Mouse (Mus musculus): ENCODE measurements at regions not wholly inside any gene's neighbourhood (a gene's known extent, or its start where the extent isn't known, plus 50 kb on each side); places are given as distances from the start of the nearest gene placed in this dataset.

DNA sequence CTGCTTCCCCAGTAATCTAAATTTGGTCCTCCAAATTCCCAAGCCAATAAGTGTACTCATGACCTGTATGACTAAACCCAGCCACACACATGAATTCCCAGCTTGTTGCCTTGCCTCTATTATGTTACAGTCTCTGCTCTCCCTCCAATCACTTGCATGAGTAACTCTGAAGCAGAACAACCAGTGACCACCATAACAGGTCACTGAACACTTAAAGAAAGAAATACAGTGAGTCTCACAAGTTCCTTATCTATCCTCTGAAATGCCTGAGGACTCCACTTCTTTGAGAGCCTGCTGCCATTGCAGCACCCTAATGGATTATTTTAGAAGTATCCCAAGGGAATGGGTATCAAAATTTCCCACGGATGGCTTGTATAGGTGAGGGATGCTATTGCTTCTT lies 909.7 kb downstream of the Sorcs3 start:
- Histone ChIP-seq H3K9me3 (ENCODE audit: control insufficient read depth, low read length) (no peaks in the 10 kb centered on the region), H3K4me3 (ENCODE audit: low read length) (no peak overlapping the region), H3K27me3 (ENCODE audit: control insufficient read depth, insufficient read depth, low read length) (no peaks in the 10 kb centered on the region), H3K36me3 (ENCODE audit: control insufficient read depth, insufficient read depth, low read length) (no peaks in the 10 kb centered on the region), H3K4me2 (replicated peaks; ENCODE audit: low read depth, low read length) (no peak overlapping the region), H3K27ac (ENCODE audit: low read depth, low read length) (no peak overlapping the region), H3K9ac (ENCODE audit: low read depth, low read length) (no peak overlapping the region), H3K4me1 (ENCODE audit: control insufficient read depth, insufficient read depth, low read length) (no peaks in the 10 kb centered on the region)
- 55% methylated on average over 1 of the region's 1 CpGs for WGBS
- no peak for ATAC-seq (ENCODE audit: low FRiP score, low TSS enrichment)

DNA sequence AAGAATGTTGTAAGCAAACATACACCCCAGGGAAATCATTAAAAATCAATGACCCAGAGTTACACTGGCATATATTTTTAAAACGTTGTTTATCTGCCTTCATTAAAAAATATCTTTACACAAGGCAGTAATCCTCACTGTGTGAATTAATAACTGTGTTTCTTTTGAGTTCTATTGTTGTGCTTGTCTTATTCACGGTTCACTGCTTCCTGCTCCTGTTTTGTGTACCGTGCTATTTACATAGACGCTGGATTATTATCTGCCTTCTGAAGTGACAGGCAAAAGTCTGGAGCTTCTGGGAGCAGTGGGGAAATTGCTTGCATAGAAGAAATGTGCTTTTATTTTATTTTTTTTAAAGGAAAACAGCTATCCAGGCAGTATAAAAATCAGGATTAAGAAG lies 925.8 kb downstream of the Sorcs3 start:
- 29% methylated on average over 4 of the region's 4 CpGs for WGBS
- H3K9me3 ChIP-seq (ENCODE audit: control insufficient read depth, low read length): no peaks in the 10 kb centered on the region

DNA sequence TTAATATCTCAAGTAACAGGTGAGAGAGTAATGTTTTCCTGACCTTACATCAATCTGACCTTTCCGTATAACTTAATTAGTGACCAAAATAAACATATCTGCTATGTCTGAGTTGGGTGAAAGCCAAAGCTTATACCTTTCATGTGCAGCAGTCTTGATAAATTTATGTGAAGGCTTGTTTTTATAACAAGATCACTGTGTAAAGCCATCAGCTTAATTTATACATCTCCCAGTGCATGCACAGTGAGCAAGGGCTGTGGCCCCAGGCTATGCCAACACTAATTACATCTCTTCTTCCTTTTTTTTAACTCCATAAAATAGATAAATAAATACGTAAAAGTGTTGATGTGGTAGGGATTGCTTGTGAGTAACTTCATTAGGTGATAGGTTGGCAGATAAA lies 966.3 kb downstream of the Sorcs3 start:
- Histone ChIP-seq H3K9me3 (ENCODE audit: control insufficient read depth, low read length) (no peaks in the 10 kb centered on the region), H3K36me3 (ENCODE audit: control insufficient read depth, insufficient read depth, low read length) (no peaks in the 10 kb centered on the region), H3K4me2 (replicated peaks; ENCODE audit: low read depth, low read length) (no peak overlapping the region), H3K4me1 (ENCODE audit: control insufficient read depth, insufficient read depth, low read length) (no peaks in the 10 kb centered on the region), H3K9ac (ENCODE audit: low read depth, low read length) (no peak overlapping the region), H3K27ac (ENCODE audit: low read depth, low read length) (no peak overlapping the region), H3K4me3 (ENCODE audit: low read length) (no peak overlapping the region), H3K27me3 (ENCODE audit: control insufficient read depth, insufficient read depth, low read length) (no peaks in the 10 kb centered on the region)
- 18% methylated on average over 2 of the region's 2 CpGs for WGBS
- peak; percentile 87 for ATAC-seq (ENCODE audit: low FRiP score, low TSS enrichment)

More for the DNA sequence above, 925.8 kb downstream of the Sorcs3 start:
- Histone ChIP-seq H3K9ac (ENCODE audit: low read depth, low read length) (no peak overlapping the region), H3K4me3 (ENCODE audit: low read length) (no peak overlapping the region), H3K36me3 (ENCODE audit: control insufficient read depth, insufficient read depth, low read length) (no peaks in the 10 kb centered on the region), H3K27ac (ENCODE audit: low read depth, low read length) (no peak overlapping the region), H3K27me3 (ENCODE audit: control insufficient read depth, insufficient read depth, low read length) (no peaks in the 10 kb centered on the region), H3K4me1 (ENCODE audit: control insufficient read depth, insufficient read depth, low read length) (0 out of 2 replicates have a peak, but pooled peaks cover 4% of the 10 kb centered on the region), H3K4me2 (replicated peaks; ENCODE audit: low read depth, low read length) (no peak overlapping the region)
- no peak for ATAC-seq (ENCODE audit: low FRiP score, low TSS enrichment)

DNA sequence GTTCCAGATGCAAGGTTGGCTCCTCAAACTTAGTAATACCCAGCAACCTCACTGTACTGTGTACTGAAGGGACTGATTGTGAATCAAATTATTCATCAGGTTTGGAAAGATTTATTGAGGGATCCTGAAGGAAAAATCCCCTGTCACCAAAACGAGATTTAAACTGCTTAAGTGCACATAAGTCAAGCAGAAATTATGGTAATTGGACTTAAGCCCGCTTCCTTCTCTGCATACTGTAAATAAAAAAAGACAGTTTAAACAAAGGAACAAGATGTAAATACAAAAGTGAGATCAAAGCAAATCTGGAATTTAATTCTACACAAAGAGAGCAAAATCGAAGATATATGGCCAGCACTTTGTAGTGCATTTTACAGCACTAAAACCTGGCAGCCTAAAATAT lies 1002.1 kb downstream of the Sorcs3 start:
- H3K27ac ChIP-seq (ENCODE audit: low read depth, low read length): no peak overlapping the region
- no peaks in the 10 kb centered on the region for H3K27me3 ChIP-seq (ENCODE audit: control insufficient read depth, insufficient read depth, low read length)
- H3K9ac ChIP-seq (ENCODE audit: low read depth, low read length): no peak overlapping the region
- H3K9me3 ChIP-seq (ENCODE audit: control insufficient read depth, low read length): no peaks in the 10 kb centered on the region
- WGBS: 49% methylated on average over 3 of the region's 3 CpGs
- no peak overlapping the region for H3K4me2 ChIP-seq (replicated peaks; ENCODE audit: low read depth, low read length)
- peak; percentile 60; the same call in 1 of the 2 replicates for ATAC-seq (ENCODE audit: low FRiP score, low TSS enrichment)
- no peak overlapping the region for H3K4me3 ChIP-seq (ENCODE audit: low read length)
- no peaks in the 10 kb centered on the region for H3K36me3 ChIP-seq (ENCODE audit: control insufficient read depth, insufficient read depth, low read length)
- no peaks in the 10 kb centered on the region for H3K4me1 ChIP-seq (ENCODE audit: control insufficient read depth, insufficient read depth, low read length)

DNA sequence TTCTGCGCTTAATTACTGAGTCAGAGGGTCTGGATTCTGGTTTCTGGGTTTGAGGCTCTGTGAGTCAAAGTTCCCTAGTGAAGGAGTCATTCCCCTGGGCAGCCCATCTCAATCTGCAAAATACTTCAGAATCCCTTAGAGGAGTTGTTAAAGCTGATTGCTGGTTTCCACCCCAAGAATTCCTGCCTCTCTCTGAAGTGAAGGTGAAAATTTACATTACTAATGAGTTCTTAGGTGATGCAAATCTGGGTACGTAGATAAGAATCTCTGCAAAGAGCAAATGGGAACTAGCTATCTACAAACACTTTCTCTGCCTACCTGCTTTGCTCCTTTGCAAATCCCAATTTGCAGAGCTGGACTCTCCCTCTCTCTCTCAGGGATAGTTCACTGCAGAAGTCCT lies 1036.8 kb downstream of the Sorcs3 start:
- Histone ChIP-seq H3K4me3 (ENCODE audit: low read length) (no peak overlapping the region), H3K9me3 (ENCODE audit: control insufficient read depth, low read length) (no peaks in the 10 kb centered on the region), H3K9ac (ENCODE audit: low read depth, low read length) (no peak overlapping the region), H3K36me3 (ENCODE audit: control insufficient read depth, insufficient read depth, low read length) (no peaks in the 10 kb centered on the region), H3K27me3 (ENCODE audit: control insufficient read depth, insufficient read depth, low read length) (no peaks in the 10 kb centered on the region), H3K4me2 (replicated peaks; ENCODE audit: low read depth, low read length) (no peak overlapping the region), H3K27ac (ENCODE audit: low read depth, low read length) (no peak overlapping the region), H3K4me1 (ENCODE audit: control insufficient read depth, insufficient read depth, low read length) (no peaks in the 10 kb centered on the region)
- 59% methylated on average over 2 of the region's 2 CpGs for WGBS
- no peak for ATAC-seq (ENCODE audit: low FRiP score, low TSS enrichment)

DNA sequence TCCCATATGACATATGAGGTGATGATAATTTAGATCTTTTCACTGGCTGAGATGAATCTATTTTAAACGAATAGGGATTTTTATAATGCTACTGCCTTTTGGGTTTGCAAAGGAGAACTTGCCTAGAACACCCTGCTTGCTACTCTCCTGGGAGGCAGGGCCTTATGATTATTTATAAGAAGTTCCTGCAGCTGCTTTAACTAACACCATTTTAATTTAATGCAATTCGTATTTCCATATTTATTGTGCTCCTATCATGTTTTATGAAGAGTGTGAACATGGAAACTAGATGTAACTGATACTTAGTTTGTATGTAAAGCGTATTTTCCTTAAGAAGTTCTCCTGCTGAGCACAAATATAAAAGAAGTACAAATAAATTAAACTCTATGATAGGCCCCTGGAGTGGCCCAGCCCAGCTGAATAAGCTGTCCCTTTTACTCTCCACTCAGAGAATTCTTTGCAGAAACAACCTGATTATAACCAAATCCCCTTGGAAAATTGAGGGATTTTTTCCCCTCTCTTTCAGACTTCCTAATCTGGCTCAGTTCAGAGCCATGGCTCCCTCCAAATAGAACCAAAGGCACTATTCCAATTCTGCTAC lies 1039.4 kb downstream of the Sorcs3 start:
- Histone ChIP-seq H3K4me1 (ENCODE audit: control insufficient read depth, insufficient read depth, low read length) (no peaks in the 10 kb centered on the region), H3K27me3 (ENCODE audit: control insufficient read depth, insufficient read depth, low read length) (no peaks in the 10 kb centered on the region), H3K4me3 (ENCODE audit: low read length) (no peak overlapping the region), H3K9ac (ENCODE audit: low read depth, low read length) (no peak overlapping the region), H3K27ac (ENCODE audit: low read depth, low read length) (no peak overlapping the region), H3K9me3 (ENCODE audit: control insufficient read depth, low read length) (no peaks in the 10 kb centered on the region), H3K36me3 (ENCODE audit: control insufficient read depth, insufficient read depth, low read length) (no peaks in the 10 kb centered on the region), H3K4me2 (replicated peaks; ENCODE audit: low read depth, low read length) (no peak overlapping the region)
- WGBS: 69% methylated on average over 3 of the region's 3 CpGs
- ATAC-seq (ENCODE audit: low FRiP score, low TSS enrichment): no peak

DNA sequence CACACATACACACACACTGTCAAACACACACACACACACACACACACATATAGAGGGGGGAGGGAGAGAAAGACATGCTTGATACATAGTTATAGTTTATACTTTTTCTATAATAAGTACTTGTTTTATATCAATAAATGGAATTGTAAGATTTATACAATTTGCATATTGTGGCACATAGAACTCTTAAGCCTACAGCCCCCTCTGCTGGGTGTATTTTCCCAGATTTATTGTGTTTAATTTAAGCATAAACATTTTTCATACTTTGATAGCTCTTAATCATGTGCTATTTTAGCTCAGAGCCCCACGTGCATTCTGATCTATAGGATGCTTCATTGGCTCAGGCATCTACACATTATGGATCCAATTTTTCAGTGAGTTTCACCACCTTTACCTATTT lies 1058.8 kb downstream of the Sorcs3 start:
- no peak for ATAC-seq (ENCODE audit: low FRiP score, low TSS enrichment)
- Histone ChIP-seq H3K4me2 (replicated peaks; ENCODE audit: low read depth, low read length) (no peak overlapping the region), H3K9me3 (ENCODE audit: control insufficient read depth, low read length) (no peaks in the 10 kb centered on the region), H3K27me3 (ENCODE audit: control insufficient read depth, insufficient read depth, low read length) (no peaks in the 10 kb centered on the region), H3K9ac (ENCODE audit: low read depth, low read length) (no peak overlapping the region), H3K4me1 (ENCODE audit: control insufficient read depth, insufficient read depth, low read length) (no peaks in the 10 kb centered on the region), H3K36me3 (ENCODE audit: control insufficient read depth, insufficient read depth, low read length) (no peaks in the 10 kb centered on the region), H3K27ac (ENCODE audit: low read depth, low read length) (no peak overlapping the region), H3K4me3 (ENCODE audit: low read length) (no peak overlapping the region)
- WGBS: 64% methylated on average over 1 of the region's 1 CpGs

DNA sequence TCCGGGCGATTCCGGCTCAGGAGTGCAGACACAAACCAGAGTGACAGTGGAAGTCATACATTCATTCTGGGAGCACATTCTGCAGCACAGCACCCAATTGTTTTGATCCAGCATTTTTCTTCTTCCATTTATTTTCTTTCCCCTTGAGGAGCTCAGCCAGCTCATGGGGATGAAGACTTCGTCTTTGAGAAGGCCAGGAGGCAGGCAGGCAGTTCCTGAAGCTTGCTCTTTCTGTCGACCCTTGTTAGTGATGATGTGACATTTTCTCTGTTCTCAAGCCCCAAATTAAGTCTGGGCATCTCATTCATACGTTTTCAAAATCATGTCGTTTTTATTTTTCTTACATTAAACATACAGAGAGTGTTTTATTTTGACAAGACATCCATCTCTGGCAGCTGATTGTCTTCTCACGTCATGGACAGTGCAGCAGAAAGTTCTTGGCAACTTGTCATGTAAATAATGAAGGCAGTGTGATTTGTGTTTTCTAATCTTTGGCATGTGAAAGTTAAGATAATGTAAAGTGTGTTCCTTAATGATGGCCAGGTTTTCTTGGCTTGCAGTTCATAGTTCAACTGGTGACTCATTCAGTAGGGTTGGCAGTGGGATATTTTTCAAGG lies 1062.1 kb downstream of the Sorcs3 start:
- 68% methylated on average over 8 of the region's 8 CpGs for WGBS
- Histone ChIP-seq H3K9me3 (ENCODE audit: control insufficient read depth, low read length) (no peaks in the 10 kb centered on the region), H3K9ac (ENCODE audit: low read depth, low read length) (no peak overlapping the region), H3K4me3 (ENCODE audit: low read length) (no peak overlapping the region), H3K36me3 (ENCODE audit: control insufficient read depth, insufficient read depth, low read length) (no peaks in the 10 kb centered on the region), H3K27ac (ENCODE audit: low read depth, low read length) (no peak overlapping the region), H3K4me1 (ENCODE audit: control insufficient read depth, insufficient read depth, low read length) (no peaks in the 10 kb centered on the region), H3K27me3 (ENCODE audit: control insufficient read depth, insufficient read depth, low read length) (no peaks in the 10 kb centered on the region), H3K4me2 (replicated peaks; ENCODE audit: low read depth, low read length) (no peak overlapping the region)
- ATAC-seq (ENCODE audit: low FRiP score, low TSS enrichment): no peak

DNA sequence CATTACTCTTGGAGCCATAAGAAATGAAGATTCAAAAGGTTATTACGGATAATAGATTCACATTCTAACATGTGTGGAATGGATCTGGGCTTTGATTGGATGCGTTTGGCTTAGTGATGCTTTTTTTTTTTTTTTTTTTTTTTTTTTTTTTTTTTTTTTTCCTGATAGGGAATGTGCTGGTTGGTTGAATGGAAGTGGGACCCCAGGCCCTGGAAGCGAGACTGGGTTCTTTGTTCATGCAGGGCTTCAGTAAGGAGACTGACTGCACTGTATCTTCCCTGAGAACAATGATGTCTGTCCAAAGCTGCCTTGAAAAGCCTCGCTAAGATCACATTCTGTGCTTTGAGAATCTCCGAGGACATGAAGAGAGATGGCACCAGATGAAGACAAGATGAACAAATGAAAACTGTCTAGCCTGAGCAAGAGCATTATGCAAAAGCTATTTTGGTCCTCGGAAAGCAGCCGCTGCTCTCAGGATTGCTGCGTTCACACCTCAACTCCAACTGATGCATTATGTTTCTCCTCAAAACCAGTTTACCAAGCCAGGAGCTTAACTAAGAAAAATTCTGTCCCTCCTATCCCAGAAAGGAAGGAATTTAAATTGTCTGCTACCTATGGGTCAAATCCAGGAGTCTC lies 1076.9 kb downstream of the Sorcs3 start:
- H3K36me3 ChIP-seq (ENCODE audit: control insufficient read depth, insufficient read depth, low read length): no peaks in the 10 kb centered on the region
- H3K9ac ChIP-seq (ENCODE audit: low read depth, low read length): no peak overlapping the region
- H3K27me3 ChIP-seq (ENCODE audit: control insufficient read depth, insufficient read depth, low read length): no peaks in the 10 kb centered on the region
- H3K4me2 ChIP-seq (replicated peaks; ENCODE audit: low read depth, low read length): no peak overlapping the region
- no peaks in the 10 kb centered on the region for H3K9me3 ChIP-seq (ENCODE audit: control insufficient read depth, low read length)
- 70% methylated on average over 8 of the region's 8 CpGs for WGBS
- no peak for ATAC-seq (ENCODE audit: low FRiP score, low TSS enrichment)
- no peak overlapping the region for H3K27ac ChIP-seq (ENCODE audit: low read depth, low read length)
- no peaks in the 10 kb centered on the region for H3K4me1 ChIP-seq (ENCODE audit: control insufficient read depth, insufficient read depth, low read length)
- H3K4me3 ChIP-seq (ENCODE audit: low read length): no peak overlapping the region

Data from kidney, embryonic 14.5 days (tissue).